Mouse (Mus musculus) erythroblast, embryonic 14.5 days (primary cell): ENCODE measurements around the gene Sap25. TPM values are rescaled to one million over a fixed set of nuclear protein-coding genes. Genes with fewer than 3 reads are reported as not detected.

ENCODE experiments used
- H3K27me3 ChIP-seq: 2 replicates; pipeline ENCODE4 v1.6.1; 2012; ENCODE audit warnings: inconsistent platforms; ENCODE audit not compliant: control insufficient read depth
- H3K36me3 ChIP-seq: 2 replicates; pipeline ENCODE4 v1.6.1; 2012; ENCODE audit warnings: mild to moderate bottlenecking, inconsistent platforms; ENCODE audit not compliant: control insufficient read depth
- H3K4me1 ChIP-seq: 2 replicates; pipeline ENCODE4 v1.6.1; 2012; ENCODE audit warnings: inconsistent platforms; ENCODE audit not compliant: control insufficient read depth
- H3K4me3 ChIP-seq: replicated peaks from 2 replicates; pipeline ENCODE3; 2012; ENCODE audit warnings: moderate library complexity, mild to moderate bottlenecking, inconsistent platforms
- H3K9me3 ChIP-seq: 2 replicates; pipeline ENCODE4 v1.6.1; 2012; ENCODE audit warnings: low read length, inconsistent platforms, mixed read lengths; ENCODE audit not compliant: control insufficient read depth
- GATA1 ChIP-seq: IDR thresholded peaks from 2 replicates; pipeline ENCODE4 v1.6.1; 2012; ENCODE audit warnings: low read length, inconsistent platforms, mixed read lengths
- TAL1 ChIP-seq: IDR thresholded peaks from 3 replicates; pipeline ENCODE4 v1.6.1; 2012; ENCODE audit warnings: low read length, inconsistent platforms, mixed read lengths
- polyA plus RNA-seq: library from polyadenylated mRNA; stranded (reverse); fragments of >175 nt; gene quantifications from 2 replicates; pipeline ENCODE4 v1.2.3, GENCODE M21; 2012

Sap25 gene
- polyA plus RNA-seq, 1 experiment: 5.9 TPM

DNA sequence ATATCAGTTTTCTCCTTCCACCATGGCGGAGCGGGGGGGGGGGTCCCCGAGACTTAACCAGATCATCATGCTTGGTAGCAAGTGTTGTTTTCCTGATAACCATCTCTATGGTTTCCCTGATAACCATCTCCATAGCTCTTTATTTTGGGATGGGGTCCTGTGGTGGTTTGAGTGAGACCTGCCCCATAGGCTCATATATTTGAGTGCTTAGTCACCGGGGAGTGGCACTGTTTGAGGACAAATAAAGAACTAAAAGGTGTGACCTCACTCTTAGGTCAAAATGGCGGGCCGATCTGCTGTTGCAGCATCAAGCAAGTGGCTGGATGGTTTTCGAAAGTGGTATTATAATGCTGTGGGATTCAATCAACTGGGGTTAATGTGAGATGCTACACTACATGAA, 25.8 kb upstream of the Sap25 start:
- no peak overlapping the region for H3K4me3 ChIP-seq
- TF ChIP-seq GATA1 (no peak), TAL1 (no peak)
- H3K9me3 ChIP-seq: no peaks in the 10 kb centered on the region
- peaks cover 11% of the 10 kb centered on the region for H3K4me1 ChIP-seq
- peaks cover 26% of the 10 kb centered on the region for H3K27me3 ChIP-seq
- no peaks in the 10 kb centered on the region for H3K36me3 ChIP-seq

DNA sequence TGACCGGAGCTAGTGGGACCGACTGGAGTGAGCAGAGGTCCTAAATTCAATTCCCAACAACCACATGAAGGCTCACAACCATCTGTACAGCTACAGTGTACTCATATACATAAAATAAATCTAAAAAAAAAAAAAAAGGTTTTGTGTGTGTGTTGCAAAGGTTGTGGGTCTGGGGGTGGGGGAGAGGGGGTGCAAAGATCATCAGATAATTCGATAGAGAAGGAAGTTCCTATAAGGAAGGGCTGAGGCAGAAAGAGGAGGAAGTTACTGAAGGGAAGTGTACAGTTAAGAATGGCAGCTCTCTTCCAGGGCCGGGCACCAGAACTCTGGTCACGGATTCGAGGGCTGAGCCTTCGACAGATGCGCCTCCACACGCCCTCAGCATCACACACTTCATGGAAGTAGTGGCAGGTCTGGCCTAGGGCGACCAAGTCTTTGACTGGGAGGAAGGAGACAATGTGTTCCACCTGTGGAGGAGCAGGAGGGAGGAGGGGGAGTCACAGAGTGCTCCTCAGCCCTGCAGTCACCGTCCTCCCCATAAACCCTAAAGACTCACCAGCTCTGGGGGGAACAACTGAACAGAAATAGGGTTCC, 17.1 kb upstream of the Sap25 start:
- Histone ChIP-seq H3K4me1 (peaks cover 20% of the 10 kb centered on the region), H3K4me3 (no peak overlapping the region), H3K9me3 (peaks cover 4% of the 10 kb centered on the region), H3K36me3 (no peaks in the 10 kb centered on the region), H3K27me3 (peaks cover 12% of the 10 kb centered on the region)
- TF ChIP-seq TAL1: no peak
- no peak for TF ChIP-seq GATA1

GRCm38 (mm10) chr5:137627991-137628390, 13.1 kb upstream of the Sap25 start:
- peaks cover 53% of the 10 kb centered on the region for H3K4me1 ChIP-seq
- peaks cover 25% of the 10 kb centered on the region for H3K36me3 ChIP-seq
- H3K9me3 ChIP-seq: peaks cover 1% of the 10 kb centered on the region
- TF ChIP-seq GATA1: no peak
- TF ChIP-seq TAL1: no peak
- peak overlapping the region; percentile 99 for H3K4me3 ChIP-seq
- H3K27me3 ChIP-seq: peaks cover 2% of the 10 kb centered on the region; the same call in 1 of the 2 replicates

DNA sequence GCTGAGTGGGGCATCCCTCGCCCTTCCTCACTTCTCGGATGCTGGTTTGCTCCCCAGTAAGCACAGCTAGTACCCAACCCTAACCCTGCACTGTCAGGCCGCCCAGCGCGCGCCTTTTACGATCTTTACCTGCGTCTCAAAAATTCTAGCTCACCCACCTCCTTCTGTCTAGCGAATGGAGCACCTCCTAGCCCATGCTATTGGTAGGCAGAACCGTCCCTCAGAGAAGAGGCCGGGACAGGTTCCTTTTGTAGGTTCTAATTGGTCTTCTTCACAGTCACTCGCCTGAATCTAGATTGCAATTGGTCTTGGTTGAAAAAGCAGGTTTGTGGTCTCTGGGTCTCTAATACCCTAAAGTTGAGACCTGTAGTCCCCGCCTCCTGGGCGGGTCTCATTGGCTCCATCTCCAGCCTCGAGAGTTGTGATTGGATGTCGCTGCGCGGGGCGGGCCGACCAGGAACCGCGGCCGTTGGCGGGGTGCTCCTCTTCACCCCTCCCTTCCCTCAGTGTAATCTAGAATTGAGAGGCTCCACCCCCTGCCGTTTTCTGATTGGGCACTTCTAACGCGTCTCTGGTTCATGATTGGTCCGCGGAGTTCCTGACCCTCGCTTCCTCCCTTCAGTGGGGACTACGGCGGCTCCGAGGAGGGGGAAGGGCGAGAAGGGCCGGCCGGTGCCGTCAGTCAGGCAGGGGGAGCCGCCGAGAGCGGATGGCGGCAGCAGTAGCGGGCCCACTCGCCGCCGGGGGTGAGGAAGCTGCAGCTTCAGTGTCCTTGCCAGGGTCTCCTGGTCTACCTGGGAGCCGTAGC, 12.4 kb upstream of the Sap25 start, which contains the start of the genes Fbxo24, Lrch4 and Gm20605:
Fbxo24 (minus strand) TSS at position 505 of the 808 bp plus-strand sequence.
Lrch4 (plus strand) TSS at position 624 of the 808 bp plus-strand sequence.
Gm20605 (plus strand) TSS at position 678 of the 808 bp plus-strand sequence.
- H3K9me3 ChIP-seq: no peaks in the 10 kb centered on the region
- H3K4me3 ChIP-seq: peak within 1 kb of the TSS; percentile 99
- H3K4me1 ChIP-seq: peaks cover 56% of the 10 kb centered on the region
- TF ChIP-seq GATA1 (no peak), TAL1 (no peak)
- H3K27me3 ChIP-seq: peaks cover 2% of the 10 kb centered on the region; the same call in 1 of the 2 replicates
- H3K36me3 ChIP-seq: peaks cover 32% of the 10 kb centered on the region

GRCm38 (mm10) chr5:137629306-137629721, 11.8 kb upstream of the Sap25 start:
- TF ChIP-seq TAL1: no peak
- TF ChIP-seq GATA1: no peak
- Histone ChIP-seq H3K4me1 (peaks cover 54% of the 10 kb centered on the region), H3K4me3 (peak overlapping the region; percentile 99), H3K36me3 (peaks cover 38% of the 10 kb centered on the region), H3K9me3 (no peaks in the 10 kb centered on the region), H3K27me3 (peaks cover 2% of the 10 kb centered on the region; the same call in 1 of the 2 replicates)

DNA sequence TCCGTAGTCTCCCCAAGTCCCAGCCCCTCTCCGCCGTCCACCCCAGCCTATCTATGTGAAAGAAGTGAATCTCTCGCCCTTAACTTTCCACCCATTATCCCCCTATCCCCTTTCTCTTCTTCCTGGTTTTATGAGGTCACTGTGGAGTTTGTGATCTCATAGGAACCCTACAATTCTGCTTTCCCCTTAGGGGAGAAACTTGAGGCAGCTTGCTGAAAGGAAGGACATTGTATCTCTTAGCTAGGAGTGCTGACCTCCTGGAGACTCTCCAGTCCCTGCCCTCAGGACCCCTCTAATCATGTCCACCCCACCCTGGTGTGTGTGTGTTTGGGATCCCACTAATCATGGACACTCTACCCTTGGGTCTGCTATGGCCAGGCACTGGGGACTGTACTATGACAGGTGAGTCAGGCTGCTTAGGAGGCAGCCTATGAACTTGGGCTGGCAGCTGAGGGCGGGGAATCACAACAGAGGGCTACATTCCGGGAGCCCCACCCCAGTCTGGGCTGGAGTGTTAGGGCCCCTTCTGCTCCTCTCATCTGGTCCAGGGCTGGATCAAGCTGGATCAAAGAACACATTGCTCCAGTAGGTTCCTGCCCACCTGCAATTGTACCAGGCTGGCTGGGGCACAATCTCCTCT, 11.1 kb upstream of the Sap25 start:
- no peak for TF ChIP-seq GATA1
- no peak for TF ChIP-seq TAL1
- H3K9me3 ChIP-seq: no peaks in the 10 kb centered on the region
- H3K4me3 ChIP-seq: peak overlapping the region; percentile 99
- H3K36me3 ChIP-seq: peaks cover 45% of the 10 kb centered on the region
- peaks cover 54% of the 10 kb centered on the region for H3K4me1 ChIP-seq
- H3K27me3 ChIP-seq: no peaks in the 10 kb centered on the region

- no peaks in the 10 kb centered on the region for H3K27me3 ChIP-seq
- peaks cover 54% of the 10 kb centered on the region for H3K4me1 ChIP-seq
- TF ChIP-seq TAL1 (no peak), GATA1 (no peak)
- peaks cover 51% of the 10 kb centered on the region for H3K36me3 ChIP-seq
- peak overlapping the region; percentile 99 for H3K4me3 ChIP-seq
- no peaks in the 10 kb centered on the region for H3K9me3 ChIP-seq
These were observed 10.5 kb upstream of the Sap25 start for GRCm38 (mm10) chr5:137630602-137631001.

GRCm38 (mm10) chr5:137631171-137631570, 10.0 kb upstream of the Sap25 start:
- Histone ChIP-seq H3K9me3 (no peaks in the 10 kb centered on the region), H3K4me3 (peak overlapping the region; percentile 99), H3K27me3 (no peaks in the 10 kb centered on the region), H3K36me3 (peaks cover 57% of the 10 kb centered on the region), H3K4me1 (peaks cover 54% of the 10 kb centered on the region)
- TF ChIP-seq TAL1 (no peak), GATA1 (no peak)

- peaks cover 54% of the 10 kb centered on the region for H3K4me1 ChIP-seq
- H3K36me3 ChIP-seq: peaks cover 61% of the 10 kb centered on the region
These were observed 9.5 kb upstream of the Sap25 start for GRCm38 (mm10) chr5:137631591-137631990.

More at GRCm38 (mm10) chr5:137631591-137631990, 9.5 kb upstream of the Sap25 start:
- H3K4me3 ChIP-seq: peak overlapping the region; percentile 99
- no peaks in the 10 kb centered on the region for H3K27me3 ChIP-seq
- no peaks in the 10 kb centered on the region for H3K9me3 ChIP-seq
- TF ChIP-seq TAL1: no peak
